Mouse (Mus musculus) stomach, embryonic 15.5 days (tissue): ENCODE data around the gene Kcnip4. TPM values are rescaled to one million over a fixed set of nuclear protein-coding genes. Genes with fewer than 3 reads are reported as not detected.

Source experiments
- ATAC-seq: fragments of 200-750 bp; cut with Nextera tagmentation; 2 replicates; pipeline ENCODE4 v1.8.0; 2017; ENCODE audit warnings: low read depth, moderate number of reproducible peaks, moderate TSS enrichment; ENCODE audit not compliant: insufficient read depth, low FRiP score
- H3K27ac ChIP-seq: fragments of 300-500 bp; sonication (generic); 2 replicates; pipeline ENCODE4 v1.5.1; 2015; ENCODE audit warnings: mild to moderate bottlenecking, inconsistent platforms
- H3K27me3 ChIP-seq: fragments of 300-500 bp; sonication (generic); replicated peaks from 2 replicates; pipeline ENCODE4 v1.6.1; 2015; ENCODE audit warnings: inconsistent platforms
- H3K36me3 ChIP-seq: fragments of 300-500 bp; sonication (generic); 2 replicates; pipeline ENCODE4 v1.6.1; 2015; ENCODE audit warnings: inconsistent platforms
- H3K4me1 ChIP-seq: fragments of 300-500 bp; sonication (generic); 2 replicates; pipeline ENCODE4 v1.6.1; 2015; ENCODE audit warnings: inconsistent platforms
- H3K4me2 ChIP-seq: fragments of 300-500 bp; sonication (generic); 2 replicates; pipeline ENCODE4 v1.6.1; 2015; ENCODE audit warnings: mild to moderate bottlenecking, inconsistent platforms
- H3K4me3 ChIP-seq: fragments of 300-500 bp; sonication (generic); replicated peaks from 2 replicates; pipeline ENCODE4 v1.5.1; 2015; ENCODE audit warnings: inconsistent platforms
- H3K9ac ChIP-seq: fragments of 300-500 bp; sonication (generic); 2 replicates; pipeline ENCODE4 v1.6.1; 2015; ENCODE audit warnings: inconsistent platforms
- H3K9me3 ChIP-seq: fragments of 300-500 bp; sonication (generic); 2 replicates; pipeline ENCODE4 v1.6.1; 2016; ENCODE audit warnings: inconsistent platforms
- WGBS: fragments of 180-500 bp; shearing (Covaris S2); methylation state at CpG from one replicate; pipeline ENCODE4 v1.1.7; 2015; 5-methylcytosine and 5-hydroxymethylcytosine counted together
- polyA plus RNA-seq: library from polyadenylated mRNA; unstranded; fragments of >200 nt; fragmentation: Nextera tagmentation; extraction: Ambion mirVana; gene quantifications from 2 replicates; pipeline ENCODE4 v1.2.1, GENCODE M21; 2015

Kcnip4 gene
- polyA plus RNA-seq, 1 experiment from 2014 or later = 3.2 TPM

DNA sequence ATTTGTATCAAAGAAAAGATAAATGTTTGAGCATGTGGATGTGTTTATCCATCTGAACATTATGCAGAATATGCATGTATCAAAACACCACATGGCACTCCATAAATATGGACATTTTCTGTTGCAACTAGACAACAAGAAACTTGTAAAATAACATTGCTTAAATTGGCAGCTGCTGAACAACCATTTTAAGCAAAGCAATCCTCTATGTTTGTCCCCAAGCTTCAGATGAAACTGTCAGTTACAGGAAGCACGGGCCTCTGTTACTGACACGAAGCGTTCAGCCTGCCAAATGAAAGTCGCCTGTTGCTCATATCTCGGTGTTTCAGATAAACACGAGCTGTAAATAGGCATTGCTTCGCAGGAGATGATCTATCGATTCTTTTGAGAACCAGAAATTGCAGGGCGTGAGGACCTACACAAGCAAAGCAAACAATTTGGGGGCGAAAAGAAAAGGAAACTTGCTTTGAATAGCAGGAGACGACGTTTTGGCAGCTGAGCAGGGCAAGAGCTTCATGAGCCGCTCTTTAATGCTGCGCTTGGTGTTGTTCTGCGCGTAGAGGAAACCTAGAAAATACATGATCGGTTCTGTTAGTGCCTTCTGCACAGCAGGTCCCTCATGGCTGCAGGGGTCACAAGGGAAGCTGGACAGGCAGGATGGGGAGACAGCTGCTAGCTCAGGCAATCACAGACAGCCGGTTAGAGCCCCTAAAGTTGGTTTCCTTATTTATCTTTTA is 1015.3 kb downstream of the Kcnip4 start:
- Histone ChIP-seq H3K4me2 (peak overlapping the region; percentile 40), H3K9ac (no peak overlapping the region)
- 53% methylated on average over 18 of the region's 18 CpGs for WGBS

DNA sequence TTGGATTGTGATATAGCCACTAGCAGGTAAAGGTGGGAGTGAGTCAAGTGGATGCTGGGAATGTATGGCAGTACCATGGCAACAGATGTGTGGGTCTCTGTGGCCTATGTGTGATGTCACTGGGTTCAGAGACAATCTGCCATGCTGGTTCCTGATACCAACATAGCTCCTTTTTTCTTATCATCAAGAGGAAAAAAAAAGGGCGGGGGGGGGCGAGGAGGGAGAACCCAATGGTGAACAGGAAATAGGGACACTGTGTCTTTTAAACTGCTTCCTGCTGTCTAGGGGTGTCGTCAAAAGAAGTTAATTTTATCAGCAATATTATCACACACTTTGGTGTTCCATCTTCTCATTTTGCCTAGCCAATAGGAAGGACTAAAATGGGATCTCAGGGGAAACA is 1021.6 kb downstream of the Kcnip4 start:
- Histone ChIP-seq H3K4me3 (no peak overlapping the region), H3K4me1 (no peaks in the 10 kb centered on the region), H3K9me3 (no peaks in the 10 kb centered on the region), H3K9ac (no peak overlapping the region), H3K27me3 (no peaks in the 10 kb centered on the region), H3K27ac (no peak overlapping the region), H3K36me3 (no peaks in the 10 kb centered on the region), H3K4me2 (no peak overlapping the region)
- no peak for ATAC-seq
- 76% methylated on average over 3 of the region's 3 CpGs for WGBS

More for the DNA sequence above, 1015.3 kb downstream of the Kcnip4 start:
- no peak for ATAC-seq
- H3K27ac ChIP-seq = no peak overlapping the region
- no peaks in the 10 kb centered on the region for H3K36me3 ChIP-seq
- no peaks in the 10 kb centered on the region for H3K9me3 ChIP-seq
- no peak overlapping the region for H3K4me3 ChIP-seq
- H3K4me1 ChIP-seq = no peaks in the 10 kb centered on the region
- H3K27me3 ChIP-seq = no peaks in the 10 kb centered on the region

DNA sequence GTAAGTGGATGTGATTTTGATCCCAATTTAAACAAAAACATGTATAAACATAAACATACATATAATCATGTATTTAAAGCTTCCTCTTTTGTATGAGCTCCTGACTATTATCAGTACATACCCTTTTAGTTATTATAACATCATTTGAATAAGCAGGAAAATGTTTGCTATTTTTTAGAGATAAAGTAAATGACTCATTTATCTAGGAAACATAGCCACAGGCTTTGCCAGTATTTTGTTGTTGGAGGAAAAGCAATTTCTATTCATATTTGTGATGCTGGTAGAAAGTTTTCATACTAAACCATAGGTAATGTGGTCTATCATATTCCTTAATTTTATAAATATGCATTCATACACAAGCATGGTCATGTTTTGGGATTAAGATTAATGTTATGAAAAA is 1022.3 kb downstream of the Kcnip4 start:
- no peak overlapping the region for H3K9ac ChIP-seq
- no peak overlapping the region for H3K27ac ChIP-seq
- H3K27me3 ChIP-seq = no peaks in the 10 kb centered on the region
- H3K4me1 ChIP-seq = no peaks in the 10 kb centered on the region
- H3K36me3 ChIP-seq = no peaks in the 10 kb centered on the region
- no peak for ATAC-seq
- no peak overlapping the region for H3K4me3 ChIP-seq
- no peaks in the 10 kb centered on the region for H3K9me3 ChIP-seq
- H3K4me2 ChIP-seq = no peak overlapping the region

DNA sequence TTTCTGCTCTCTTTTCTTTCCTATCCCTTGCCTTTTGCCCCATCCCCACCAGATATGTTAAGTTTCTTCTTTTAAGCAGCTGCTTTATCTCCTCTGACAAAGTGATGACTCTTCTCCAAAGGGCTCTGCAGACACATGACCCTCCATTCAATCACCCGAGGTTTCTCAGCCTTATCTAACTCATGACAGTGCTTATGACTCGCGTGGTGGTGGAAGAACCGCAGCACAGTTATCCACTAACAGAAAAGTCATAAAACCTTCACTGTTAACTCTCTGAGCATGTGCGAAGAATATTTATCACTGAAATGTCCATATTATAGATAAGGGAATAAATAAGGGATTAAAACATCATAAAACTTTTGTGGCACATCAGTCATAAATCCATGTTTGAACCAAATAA is 1024.5 kb downstream of the Kcnip4 start:
- Histone ChIP-seq H3K4me1 (no peaks in the 10 kb centered on the region), H3K27me3 (no peaks in the 10 kb centered on the region), H3K27ac (no peak overlapping the region), H3K9ac (no peak overlapping the region), H3K4me2 (no peak overlapping the region), H3K9me3 (no peaks in the 10 kb centered on the region), H3K4me3 (no peak overlapping the region), H3K36me3 (no peaks in the 10 kb centered on the region)
- WGBS = 34% methylated on average over 5 of the region's 5 CpGs
- ATAC-seq = no peak

DNA sequence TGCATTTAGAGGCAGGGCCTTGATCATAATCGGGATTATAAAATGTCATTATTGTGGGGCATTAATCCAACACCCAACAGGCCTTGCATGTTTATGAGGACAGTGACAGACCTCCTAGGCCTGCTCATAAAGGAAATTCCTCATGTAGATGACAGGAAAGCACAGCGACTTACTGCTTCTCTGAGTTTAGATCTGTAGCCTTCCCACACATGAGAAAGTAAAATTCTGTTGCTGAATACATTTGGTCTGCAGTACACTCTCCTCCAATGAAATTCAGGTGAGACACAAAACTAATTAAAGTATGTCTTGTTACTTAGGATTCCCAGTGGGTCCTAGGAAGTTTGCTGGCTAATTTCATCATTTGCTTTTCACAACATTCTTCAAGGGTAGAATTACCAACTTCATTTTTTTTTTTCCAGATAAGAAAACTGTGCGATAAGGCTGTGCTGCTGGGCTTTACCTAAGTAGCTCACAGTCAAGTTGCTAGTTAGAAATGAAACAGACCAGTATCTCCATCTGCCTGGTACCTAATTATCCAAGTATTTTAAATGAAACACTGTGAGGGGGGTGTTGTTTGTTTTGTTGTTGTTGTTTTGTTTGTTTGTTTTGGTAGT is 1033.7 kb downstream of the Kcnip4 start:
- Histone ChIP-seq H3K36me3 (no peaks in the 10 kb centered on the region), H3K27ac (no peak overlapping the region), H3K4me3 (no peak overlapping the region), H3K4me2 (no peak overlapping the region), H3K4me1 (no peaks in the 10 kb centered on the region), H3K9ac (no peak overlapping the region), H3K9me3 (no peaks in the 10 kb centered on the region), H3K27me3 (no peaks in the 10 kb centered on the region)
- 77% methylated on average over 3 of the region's 3 CpGs for WGBS
- ATAC-seq = no peak

DNA sequence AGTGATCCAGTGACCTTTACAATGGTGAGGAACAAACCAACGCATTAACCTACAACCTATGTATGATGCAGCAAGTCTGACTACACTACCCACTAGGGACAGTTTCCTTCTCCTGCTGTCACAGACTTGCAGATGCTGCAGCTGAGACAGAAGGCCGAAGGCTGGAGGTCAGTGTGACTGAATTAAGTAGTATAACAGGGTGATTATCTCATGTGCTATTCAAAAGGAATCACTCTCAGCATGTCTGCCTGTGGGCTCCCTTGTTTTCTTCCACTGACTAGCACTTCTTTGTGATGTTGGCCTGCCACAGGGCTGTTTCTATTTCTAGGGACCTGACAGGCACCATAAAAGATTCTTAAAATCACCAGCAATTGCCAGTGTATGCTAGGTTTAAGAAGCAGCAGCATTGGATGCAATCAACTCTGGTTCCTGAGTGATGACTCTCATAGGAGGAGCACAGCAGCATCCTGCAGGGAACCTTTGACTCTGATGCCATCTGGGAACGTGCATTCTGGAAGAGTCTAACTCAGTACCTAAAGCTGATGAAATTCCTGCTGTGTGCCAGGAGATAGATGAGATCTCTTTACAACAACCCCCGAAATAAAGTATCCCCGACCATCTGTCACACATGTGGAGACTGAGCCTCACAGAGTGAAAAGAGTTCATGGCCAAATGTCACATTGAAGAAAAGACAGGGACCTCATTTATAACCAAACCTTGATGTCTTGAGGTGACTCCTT is 1035.0 kb downstream of the Kcnip4 start:
- H3K27me3 ChIP-seq = no peaks in the 10 kb centered on the region
- WGBS = 54% methylated on average over 5 of the region's 5 CpGs
- no peaks in the 10 kb centered on the region for H3K4me1 ChIP-seq
- no peak overlapping the region for H3K9ac ChIP-seq
- no peaks in the 10 kb centered on the region for H3K36me3 ChIP-seq
- H3K4me2 ChIP-seq = no peak overlapping the region
- no peaks in the 10 kb centered on the region for H3K9me3 ChIP-seq
- no peak for ATAC-seq
- H3K27ac ChIP-seq = no peak overlapping the region
- H3K4me3 ChIP-seq = no peak overlapping the region

DNA sequence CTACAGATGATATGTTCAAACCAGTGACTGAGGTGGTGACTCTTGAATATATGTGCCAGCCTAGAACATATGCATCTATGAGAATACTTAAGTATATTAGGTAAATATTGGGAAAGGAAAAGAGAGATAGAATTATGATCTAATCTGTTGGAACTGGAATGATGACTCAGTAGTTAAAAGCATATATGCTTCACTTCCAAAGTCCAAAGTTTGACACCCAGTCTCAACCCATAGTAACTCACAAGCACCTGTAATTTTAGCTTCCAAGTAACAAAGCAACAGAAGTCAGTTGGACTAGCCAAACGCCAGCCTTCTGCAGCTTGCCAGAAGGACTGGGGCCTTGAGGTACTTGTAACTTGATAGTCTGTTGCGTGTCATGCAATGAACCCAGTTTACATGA is 1041.6 kb downstream of the Kcnip4 start:
- Histone ChIP-seq H3K9me3 (no peaks in the 10 kb centered on the region), H3K27ac (no peak overlapping the region), H3K4me2 (no peak overlapping the region), H3K27me3 (no peaks in the 10 kb centered on the region), H3K9ac (no peak overlapping the region), H3K4me1 (no peaks in the 10 kb centered on the region), H3K4me3 (no peak overlapping the region), H3K36me3 (no peaks in the 10 kb centered on the region)
- ATAC-seq = no peak
- WGBS = 59% methylated on average over 2 of the region's 2 CpGs

DNA sequence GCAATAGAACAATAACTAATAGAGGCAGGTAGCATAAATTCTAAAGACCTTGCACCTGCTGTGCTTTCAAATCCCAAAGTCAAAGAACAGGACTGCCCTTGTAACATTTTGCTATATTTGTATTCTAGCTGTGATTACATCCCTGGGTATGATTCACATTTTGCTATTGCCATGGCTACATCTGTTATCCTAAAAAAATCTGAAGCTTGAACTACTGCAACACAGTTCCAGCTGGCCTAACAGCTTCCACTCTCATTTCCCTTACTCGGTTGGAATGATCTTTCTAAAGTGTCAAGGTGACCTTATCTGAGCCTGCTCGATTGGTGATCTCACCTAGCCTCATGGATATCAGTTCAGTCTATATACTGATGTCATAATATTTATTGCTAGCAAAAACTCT is 1064.5 kb downstream of the Kcnip4 start:
- ATAC-seq = no peak
- Histone ChIP-seq H3K27me3 (no peaks in the 10 kb centered on the region), H3K36me3 (no peaks in the 10 kb centered on the region), H3K4me2 (no peak overlapping the region), H3K9ac (no peak overlapping the region), H3K9me3 (no peaks in the 10 kb centered on the region), H3K4me1 (no peaks in the 10 kb centered on the region), H3K27ac (no peak overlapping the region), H3K4me3 (no peak overlapping the region)
- WGBS = 48% methylated on average over 2 of the region's 2 CpGs

DNA sequence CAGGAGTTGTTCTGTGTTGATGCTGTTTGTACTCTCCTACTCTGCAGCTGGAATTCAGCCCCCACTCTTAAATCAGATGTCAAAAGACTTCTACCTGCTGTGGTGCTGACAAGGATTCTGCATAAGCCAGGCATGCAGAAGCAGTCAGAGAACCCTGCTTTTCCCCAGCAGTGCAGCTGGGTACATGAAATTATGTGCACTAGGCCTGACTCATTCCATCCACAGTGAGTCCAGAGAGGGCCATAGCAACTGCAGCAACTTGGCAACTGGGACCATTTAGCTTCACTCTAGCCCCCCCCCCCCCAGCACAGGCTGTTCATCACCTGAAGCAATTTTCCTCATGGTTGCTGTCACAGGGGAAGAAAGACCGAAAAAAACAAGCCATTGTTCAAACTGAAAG is 1075.8 kb downstream of the Kcnip4 start:
- no peaks in the 10 kb centered on the region for H3K27me3 ChIP-seq
- no peak for ATAC-seq
- no peak overlapping the region for H3K27ac ChIP-seq
- no peaks in the 10 kb centered on the region for H3K9me3 ChIP-seq
- no peaks in the 10 kb centered on the region for H3K4me1 ChIP-seq
- 85% methylated on average over 1 of the region's 1 CpGs for WGBS
- no peak overlapping the region for H3K4me2 ChIP-seq
- no peak overlapping the region for H3K4me3 ChIP-seq
- H3K36me3 ChIP-seq = no peaks in the 10 kb centered on the region
- no peak overlapping the region for H3K9ac ChIP-seq

DNA sequence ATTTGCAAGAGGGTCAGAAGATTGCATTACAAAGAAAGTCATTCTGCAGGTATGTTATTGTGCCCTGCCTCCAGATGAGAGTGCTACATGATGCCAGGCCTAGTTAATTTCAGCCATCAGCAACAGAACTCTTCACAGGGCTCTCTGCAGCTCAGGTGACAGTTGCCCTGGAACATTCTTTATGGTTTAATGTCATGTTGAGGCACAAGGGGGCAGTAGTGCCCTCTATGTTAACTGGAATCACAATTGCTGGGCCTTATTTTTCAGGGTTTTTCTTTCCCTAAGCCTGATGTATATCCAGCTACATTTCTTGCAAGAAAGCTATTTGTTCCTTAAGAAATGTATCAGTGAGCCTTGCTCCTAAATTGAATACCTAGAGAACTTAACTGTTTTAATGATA is 1094.2 kb downstream of the Kcnip4 start:
- Histone ChIP-seq H3K4me3 (no peak overlapping the region), H3K4me2 (no peak overlapping the region), H3K9ac (no peak overlapping the region), H3K4me1 (no peaks in the 10 kb centered on the region), H3K9me3 (no peaks in the 10 kb centered on the region), H3K27ac (no peak overlapping the region), H3K36me3 (no peaks in the 10 kb centered on the region), H3K27me3 (no peaks in the 10 kb centered on the region)
- ATAC-seq = no peak

DNA sequence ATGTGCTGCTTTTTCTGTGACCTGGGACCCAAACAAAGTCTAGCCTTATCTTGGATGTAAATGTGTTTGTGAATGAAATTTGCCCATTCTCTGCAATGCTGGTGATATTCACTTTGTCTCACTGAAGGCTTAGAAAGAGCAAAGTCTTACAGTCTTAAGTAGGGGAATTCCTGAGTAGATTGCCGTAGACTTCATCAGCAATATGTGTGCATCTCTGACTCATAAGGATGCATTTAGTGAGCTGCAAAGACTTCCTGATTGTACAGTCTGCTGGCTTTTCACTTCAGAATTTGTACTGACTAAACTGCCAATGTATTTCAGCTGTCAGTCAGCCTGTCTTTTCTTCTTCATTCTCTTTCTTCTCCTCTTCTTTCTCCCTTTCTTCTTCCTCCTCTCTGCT is 1102.8 kb downstream of the Kcnip4 start:
- no peak for ATAC-seq
- no peak overlapping the region for H3K4me3 ChIP-seq
- WGBS = 75% methylated on average over 1 of the region's 1 CpGs
- H3K4me2 ChIP-seq = no peak overlapping the region
- H3K9me3 ChIP-seq = no peaks in the 10 kb centered on the region
- no peaks in the 10 kb centered on the region for H3K27me3 ChIP-seq
- H3K27ac ChIP-seq = no peak overlapping the region
- H3K36me3 ChIP-seq = no peaks in the 10 kb centered on the region
- no peaks in the 10 kb centered on the region for H3K4me1 ChIP-seq
- H3K9ac ChIP-seq = no peak overlapping the region

DNA sequence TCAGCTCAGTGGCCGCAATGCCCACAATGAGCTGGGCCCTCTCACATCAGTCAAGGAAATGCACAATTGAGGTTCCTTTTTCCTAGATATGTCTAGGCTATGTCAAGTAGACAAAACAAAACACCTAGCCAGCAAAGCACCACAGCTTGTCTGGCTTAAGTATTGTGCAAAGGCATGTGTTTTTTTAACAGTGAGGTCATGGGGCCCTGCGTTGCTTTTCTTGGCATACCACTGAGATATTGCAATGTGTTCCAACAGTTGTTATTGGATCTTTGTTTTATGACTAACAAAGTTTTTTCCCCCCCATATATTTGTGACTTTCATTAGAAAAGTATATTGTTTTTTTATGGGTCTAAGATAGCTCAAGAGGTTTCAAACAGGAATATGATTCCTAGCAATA is 1105.0 kb downstream of the Kcnip4 start:
- no peaks in the 10 kb centered on the region for H3K36me3 ChIP-seq
- 84% methylated on average over 2 of the region's 2 CpGs for WGBS
- no peak overlapping the region for H3K4me2 ChIP-seq
- no peaks in the 10 kb centered on the region for H3K27me3 ChIP-seq
- H3K9me3 ChIP-seq = no peaks in the 10 kb centered on the region
- H3K9ac ChIP-seq = no peak overlapping the region
- ATAC-seq = no peak
- H3K4me3 ChIP-seq = no peak overlapping the region
- no peak overlapping the region for H3K27ac ChIP-seq
- no peaks in the 10 kb centered on the region for H3K4me1 ChIP-seq
